Mouse (Mus musculus) embryo, embryonic 10 days (tissue): ENCODE measurements at regions not wholly inside any gene's neighbourhood (a gene's known extent, or its start where the extent isn't known, plus 50 kb on each side); places are given as distances from the start of the nearest gene placed in this dataset.
"Not testable (repeated sequence)": the region's sequence is repeated elsewhere in the genome, so short reads cannot be mapped to it uniquely, and the experiment has no call there.

Experiments used
- DNase-seq: peaks from one replicate; pipeline ENCODE4 v3.0.0-alpha.2; 2015; ENCODE audit warnings: low spot score

DNA sequence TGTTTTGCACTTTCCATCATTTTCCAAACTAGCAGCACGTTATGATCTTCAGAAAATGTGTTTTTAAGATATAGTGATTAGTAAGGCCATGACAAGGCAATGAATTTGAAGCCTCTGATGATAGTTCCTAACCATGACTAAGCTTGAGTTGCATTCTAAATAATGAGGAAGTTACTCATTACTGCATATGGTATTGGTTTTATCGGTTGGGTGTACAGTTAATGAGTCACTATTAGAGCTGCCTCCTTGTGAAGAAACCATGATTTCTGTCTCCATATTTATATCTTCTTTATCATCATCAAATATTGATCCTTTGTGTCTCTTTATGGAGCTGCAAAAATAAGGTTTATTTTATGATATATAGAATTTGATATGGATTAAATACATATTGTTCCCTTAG lies 4763.5 kb upstream of the Gm7489 start:
- DNase-seq = no peak

- no peak for DNase-seq
Observed at GRCm38 (mm10) chr15:49146430-49146829, 4738.3 kb upstream of the Gm7489 start.

DNA sequence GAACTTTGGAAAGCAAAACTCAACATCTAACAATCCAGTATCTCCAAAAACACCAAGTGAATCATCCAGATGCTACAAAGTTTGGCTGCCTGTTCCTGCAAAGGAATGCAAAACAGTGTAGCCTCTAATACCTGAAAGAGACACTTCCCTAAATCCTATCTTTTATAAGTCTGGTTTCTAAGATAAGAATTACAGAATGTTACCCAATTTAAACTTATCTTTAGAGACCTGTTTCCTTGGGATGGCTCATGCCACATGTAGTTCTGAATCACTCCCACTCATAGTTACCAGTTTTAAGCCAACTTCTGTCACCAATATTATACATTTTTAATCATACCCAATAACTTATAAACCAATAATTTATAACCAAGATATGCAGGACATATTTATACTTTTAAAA lies 4732.7 kb upstream of the Gm7489 start:
- DNase-seq = no peak

GRCm38 (mm10) chr15:49154026-49154425 lies 4730.7 kb upstream of the Gm7489 start:
- DNase-seq = no peak

GRCm38 (mm10) chr15:49191474-49191873 lies 4693.2 kb upstream of the Gm7489 start:
- DNase-seq = peak; percentile 5

DNA sequence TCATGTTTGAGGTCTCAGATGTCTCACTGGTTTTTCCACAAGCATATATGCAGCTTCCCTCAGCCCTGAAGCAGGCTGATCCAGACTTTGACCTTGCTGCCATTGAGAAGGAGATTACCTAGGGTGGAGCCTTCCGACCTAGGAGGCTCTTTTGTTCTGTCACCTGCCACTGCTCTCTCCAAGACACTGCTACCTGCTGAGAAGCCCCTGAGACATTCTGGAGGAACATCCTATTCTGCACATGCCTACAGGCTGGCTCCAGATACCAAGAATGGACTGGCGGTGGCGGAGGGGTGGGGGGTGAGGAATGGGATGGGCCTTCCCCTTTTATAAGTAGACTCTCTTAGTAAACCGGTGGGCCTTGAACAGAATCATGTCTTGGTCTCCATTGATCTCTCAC lies 4692.1 kb upstream of the Gm7489 start:
- not testable (repeated sequence) for DNase-seq

DNA sequence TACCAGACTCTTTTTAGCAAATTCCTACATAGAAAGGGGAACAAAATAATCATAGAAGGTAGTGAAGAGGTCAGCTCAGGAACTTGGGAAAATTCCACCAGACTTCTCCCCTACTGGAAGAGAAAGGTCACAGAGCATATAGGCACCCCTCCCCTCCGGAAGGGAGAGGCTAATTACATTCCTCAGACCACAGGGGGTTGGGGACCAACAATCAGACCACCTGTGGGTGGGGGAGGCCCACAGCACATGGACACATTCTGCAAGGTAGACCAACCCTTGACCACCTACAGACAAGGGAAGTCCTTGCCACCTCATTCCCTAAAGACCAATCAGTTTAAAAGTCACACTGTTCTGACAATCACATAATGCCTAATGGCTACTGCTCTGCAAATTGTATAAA lies 4655.6 kb upstream of the Gm7489 start:
- DNase-seq = no peak

GRCm38 (mm10) chr15:49230846-49231245 lies 4653.9 kb upstream of the Gm7489 start:
- DNase-seq = no peak

- peak; percentile 9 for DNase-seq
Observed at GRCm38 (mm10) chr15:49270198-49270597, 4614.5 kb upstream of the Gm7489 start.
